Mouse (Mus musculus) left cerebral cortex, postnatal 10 days (tissue): ENCODE measurements around the gene Draxin. TPM values are rescaled to one million over a fixed set of nuclear protein-coding genes. Genes with fewer than 3 reads are reported as not detected.

ENCODE experiments used
- DNase-seq, 2 experiments: peaks; one replicate each; pipeline ENCODE4 v3.0.0; 2021 to 2022; ENCODE audit warnings: low spot score in 2 of 2, mixed read lengths in 1 of 2; ENCODE audit errors: extremely low spot score in 1 of 2
- intact Hi-C: fragments of 180-260 bp; cut with DNase I; formaldehyde crosslinking; loops from one replicate; pipeline ENCODE4 v1.15.1; 2025
- total RNA-seq, 2 experiments: library from RNA; stranded (reverse); gene quantifications; 2 replicates each; pipeline ENCODE4 v1.2.3; 2021

Gene Draxin
- total RNA-seq, 2 experiments from 2014 or later = 2.7 to 3.1 TPM

DNA sequence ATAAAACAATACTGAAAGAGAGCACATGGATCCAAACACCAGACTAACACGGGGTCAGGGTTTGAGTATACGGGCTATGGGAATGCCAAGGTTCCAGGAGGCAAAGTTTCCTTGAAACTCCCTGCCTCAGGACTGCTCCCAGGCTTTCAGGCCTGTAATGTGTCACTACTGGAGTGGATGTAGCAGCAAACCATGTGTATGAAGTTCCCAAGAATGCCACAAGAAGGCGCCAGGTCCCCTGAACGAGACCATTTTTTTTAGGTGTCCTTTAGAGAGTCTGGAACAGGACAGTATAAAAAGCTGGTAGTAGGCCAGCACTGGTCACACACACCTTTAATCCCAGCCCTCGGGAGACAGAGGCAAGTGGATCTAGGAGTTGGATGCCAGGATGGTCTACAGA lies 36.3 kb downstream of the Draxin start:
- intact Hi-C loops = no loop called here
- DNase-seq = no peak

GRCm38 (mm10) chr4:148092551-148093271 lies 37.8 kb downstream of the Draxin start:
- intact Hi-C loops = no loop called here
- no peak for DNase-seq

DNA sequence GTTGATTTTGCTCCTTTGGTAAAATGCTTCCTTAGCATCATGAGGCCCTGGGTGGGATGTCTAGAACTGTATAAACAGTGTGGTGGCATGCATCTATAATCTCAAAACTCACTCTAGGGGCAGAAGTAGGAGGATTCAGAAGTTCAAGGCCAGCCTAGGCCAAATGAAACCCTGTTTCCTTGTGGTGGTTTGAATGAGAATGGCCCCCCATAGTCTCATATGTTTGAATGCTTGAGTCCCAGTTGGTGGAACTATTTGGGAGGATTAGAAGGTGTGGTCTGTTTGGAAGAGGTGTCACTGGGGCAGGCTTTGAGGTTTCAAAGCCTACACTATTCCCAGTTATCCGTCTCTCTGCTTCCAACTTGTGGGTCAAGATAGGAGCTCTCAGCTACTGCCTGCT lies 39.3 kb downstream of the Draxin start:
- no peak for DNase-seq
- intact Hi-C loops = no loop called here

DNA sequence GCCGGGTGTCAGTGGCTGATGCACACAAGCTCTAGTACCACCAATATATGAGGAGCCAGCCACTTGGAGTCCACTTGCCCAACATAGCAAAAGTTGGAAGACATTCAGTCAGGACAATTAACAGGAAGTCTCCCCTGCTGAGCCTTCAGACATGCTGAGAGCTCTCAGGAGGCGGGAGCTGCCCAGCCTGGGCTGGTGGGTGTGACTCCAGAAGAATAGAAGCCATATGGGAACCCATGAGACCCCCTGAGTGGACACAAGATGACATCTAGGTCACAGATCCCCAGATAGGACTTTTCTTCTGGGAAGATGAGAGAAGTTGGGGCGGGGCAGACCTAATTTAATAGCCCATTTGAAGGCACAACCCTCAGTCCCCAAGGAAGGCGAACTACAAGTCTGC lies 41.3 kb downstream of the Draxin start:
- no peak for DNase-seq
- intact Hi-C loops = no loop called here

DNA sequence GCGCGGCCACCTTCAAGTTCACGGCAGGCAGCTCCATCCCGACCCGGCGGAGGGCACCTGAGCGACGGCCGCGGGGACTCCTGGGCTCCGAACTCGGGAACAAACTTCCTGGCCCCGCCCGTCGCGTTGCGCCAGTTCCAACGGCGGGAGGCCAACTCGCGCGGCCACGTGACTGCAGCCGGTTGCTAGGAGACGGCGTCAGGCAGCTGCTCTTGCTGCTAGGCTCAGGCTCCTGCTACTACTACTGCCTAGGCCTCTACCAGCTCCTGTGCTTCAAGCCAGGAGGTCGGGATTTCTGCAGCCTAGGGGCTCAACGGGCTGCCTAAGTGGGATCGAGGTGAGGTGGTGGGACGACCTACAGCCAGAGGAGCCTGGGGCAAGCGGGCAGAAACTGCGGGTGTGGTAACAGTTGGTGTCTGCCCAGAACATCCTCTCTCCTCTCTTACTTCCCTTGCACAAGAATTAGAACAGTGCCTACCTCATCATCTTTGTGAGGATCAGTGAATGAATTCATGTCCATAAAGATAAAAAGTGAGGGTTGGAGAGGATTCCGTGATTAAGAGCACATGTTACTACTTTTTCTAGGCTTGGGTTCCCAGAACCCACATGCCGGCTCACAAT lies 42.5 kb downstream of the Draxin start, which contains the start of gene Agtrap:
TSS of gene Agtrap (minus strand) at position 125 of the 621 bp plus-strand sequence.
- peak; percentile 92 to 97 for DNase-seq
- intact Hi-C loops = no loop called here

DNA sequence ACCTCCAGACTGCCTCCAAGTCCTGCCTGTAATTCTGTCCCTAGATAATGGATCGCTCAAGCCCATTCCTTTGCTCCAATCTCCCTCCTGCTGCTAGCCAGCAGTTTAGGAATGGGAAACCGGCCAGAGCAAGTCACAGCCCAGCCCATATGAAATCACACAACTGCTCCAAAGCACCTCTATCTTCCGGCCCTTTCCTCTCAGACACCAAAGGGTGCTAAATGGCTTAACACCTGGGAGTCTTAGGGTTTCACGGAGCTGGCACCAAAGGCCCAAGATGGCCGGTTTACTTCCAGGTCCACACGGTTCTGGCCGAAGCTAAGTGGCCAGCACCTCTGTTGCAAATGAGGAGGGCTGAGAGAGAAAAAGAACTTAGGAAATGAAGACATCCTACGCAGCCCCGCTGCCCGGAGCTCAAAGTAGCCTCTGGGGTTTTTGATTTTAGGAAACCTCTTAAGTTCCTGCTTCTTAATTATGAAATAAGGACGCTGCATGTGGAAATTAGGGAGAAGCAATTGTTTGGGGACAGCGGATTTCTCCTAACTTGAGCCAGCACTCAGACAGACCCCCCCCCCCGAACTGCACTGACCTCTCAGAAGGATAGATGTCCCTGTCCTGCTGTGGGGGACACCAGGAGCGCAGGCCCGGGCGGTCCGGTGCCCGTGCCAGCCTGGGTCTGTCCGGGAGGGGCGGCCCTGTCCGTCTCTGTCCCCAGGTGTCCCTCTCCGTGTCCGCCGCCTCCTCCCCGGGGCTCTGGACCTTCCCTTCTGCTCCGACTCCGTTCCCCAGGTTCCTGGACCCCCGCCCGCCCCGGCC lies 43.2 kb downstream of the Draxin start:
- DNase-seq = no peak
- intact Hi-C loops = no loop called here

DNA sequence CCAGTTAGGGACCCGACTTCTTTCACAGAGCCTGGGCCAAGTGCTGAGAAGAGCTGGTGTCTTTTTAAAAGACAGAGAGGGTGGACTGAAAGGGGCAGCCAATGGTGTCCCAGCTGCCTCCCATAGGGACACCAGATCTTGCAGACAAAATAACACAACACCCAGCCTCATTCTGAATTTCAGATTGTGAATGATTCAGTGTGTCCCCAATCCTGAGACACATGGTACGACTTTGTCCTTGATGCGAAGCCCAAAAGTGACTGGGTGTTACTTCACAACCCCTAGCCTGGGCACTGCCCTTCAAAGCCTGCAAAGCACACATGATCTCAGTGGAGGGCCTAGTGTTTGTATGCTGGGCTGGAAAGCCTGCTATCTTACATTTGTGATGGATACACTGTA lies 44.6 kb downstream of the Draxin start:
- no peak for DNase-seq
- intact Hi-C loops = no loop called here

DNA sequence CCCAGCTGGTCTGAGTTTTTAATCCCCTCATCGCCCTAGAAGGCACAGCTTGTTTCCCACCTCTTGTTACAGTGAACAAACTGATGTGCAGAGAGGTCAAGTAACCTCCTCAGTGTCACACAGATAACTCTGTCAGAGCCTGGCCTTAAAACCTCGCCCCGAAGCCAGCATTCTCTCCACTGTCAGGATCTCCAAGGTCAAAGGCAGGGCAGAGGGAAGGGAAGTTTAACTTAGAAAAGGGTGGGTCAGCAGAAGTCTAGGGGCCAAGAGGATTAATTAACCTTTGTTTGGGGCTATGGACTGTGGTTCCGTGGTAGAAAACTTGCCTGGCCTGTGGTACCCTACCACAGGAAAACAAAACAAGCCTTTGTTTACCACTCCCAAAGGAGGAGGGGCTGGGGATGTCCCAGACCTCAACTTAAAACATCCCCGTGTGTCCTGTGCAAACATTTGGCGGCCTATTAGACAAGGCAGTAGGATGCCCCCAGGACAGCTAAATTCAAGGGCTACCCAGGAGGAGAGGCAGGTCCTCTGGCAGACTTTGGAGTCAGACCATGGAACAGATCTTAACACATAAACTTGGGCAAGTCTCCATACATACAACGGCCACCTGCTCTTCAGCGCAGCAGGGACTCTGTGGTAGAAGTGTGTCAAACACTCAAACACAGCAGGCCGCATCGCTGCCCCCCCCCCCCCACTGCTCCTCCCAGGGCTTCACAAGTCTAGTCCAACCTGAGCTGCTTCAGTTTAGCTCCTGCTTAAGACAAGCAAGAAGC lies 45.2 kb downstream of the Draxin start:
- DNase-seq = no peak
- intact Hi-C loops = no loop called here

DNA sequence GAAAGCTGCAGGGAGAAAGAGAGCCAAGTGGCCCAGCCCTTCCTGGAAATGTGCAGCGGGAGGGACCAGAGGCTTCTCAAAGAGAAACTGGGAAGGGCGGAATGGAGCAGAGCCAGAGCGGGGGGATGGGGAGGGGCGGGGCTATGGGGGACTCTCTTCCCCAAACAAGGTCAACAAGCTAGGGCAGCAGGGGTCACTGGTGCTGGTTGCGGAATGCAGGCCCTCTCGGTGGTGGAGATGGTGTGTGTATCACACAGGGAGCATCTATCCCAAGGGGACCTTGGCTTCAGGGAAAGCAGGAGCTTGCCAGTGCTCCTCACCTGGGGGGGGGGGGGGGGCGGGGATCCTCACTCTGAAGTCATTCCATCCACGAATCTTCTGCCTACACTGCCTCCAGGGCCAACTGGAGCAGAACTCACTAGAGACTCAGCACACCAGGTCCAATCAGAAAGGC lies 46.2 kb downstream of the Draxin start:
- DNase-seq = peak in 1 of 2 experiments; percentile 69
- intact Hi-C loops = no loop called here

DNA sequence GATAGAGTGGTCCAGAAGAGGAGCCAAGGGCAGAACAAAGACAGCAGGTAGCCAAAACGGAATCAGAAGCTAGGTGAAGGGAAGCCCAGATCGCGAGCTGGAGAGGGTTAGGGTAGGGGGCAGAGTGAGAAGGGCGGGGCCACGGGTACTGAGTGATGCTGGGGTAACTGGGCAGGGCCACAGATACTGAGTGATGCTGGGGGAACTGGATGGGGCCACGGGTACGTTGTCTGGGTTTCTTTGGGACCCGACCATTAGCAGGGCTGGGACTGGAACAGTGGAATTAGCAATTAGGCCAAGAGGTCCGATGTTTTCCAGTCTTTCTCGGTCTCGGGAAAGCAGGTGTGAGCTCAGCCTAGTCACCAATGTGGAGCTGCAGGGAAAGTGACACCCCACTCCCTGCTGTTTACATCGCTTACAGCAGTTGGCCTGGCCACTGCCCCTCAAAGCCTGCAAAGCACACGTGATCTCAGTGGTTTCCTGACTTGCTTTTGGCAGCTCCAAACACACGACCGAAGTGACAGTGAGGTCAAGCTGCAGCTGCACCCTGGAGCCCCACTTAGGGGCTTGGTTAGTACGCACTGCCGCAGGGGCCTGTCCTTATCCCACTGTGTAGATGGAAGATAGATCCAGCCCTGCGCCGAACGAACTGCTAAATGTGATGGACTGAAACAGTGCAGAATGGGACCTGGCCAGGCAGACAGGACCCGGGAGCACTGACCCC lies 47.2 kb downstream of the Draxin start:
- DNase-seq = peak in 1 of 2 experiments; percentile 66
- intact Hi-C loops = no loop called here

GRCm38 (mm10) chr4:148082257-148083044 lies 48.0 kb downstream of the Draxin start:
- DNase-seq = peak in 1 of 2 experiments; percentile 74

DNA sequence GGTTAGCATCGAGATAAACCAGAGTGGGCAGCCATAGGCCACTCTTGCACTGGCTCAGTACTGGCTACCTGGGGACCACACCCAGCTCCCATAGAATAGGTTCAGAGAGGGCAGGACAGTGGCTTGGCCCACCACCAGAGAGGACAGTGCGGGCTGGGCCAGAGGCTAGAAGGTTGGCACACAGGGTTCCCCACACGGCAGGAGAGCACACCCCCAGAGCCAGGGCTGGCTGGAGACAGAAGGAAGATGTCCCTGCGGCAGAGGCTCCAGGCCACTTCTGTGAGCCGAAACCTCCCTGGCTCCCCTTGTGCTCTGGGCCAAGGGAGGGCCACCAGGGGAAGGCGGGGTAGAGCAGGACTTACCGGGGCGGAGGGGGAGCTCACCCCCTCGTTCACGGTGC lies 49.3 kb downstream of the Draxin start:
- intact Hi-C loops = no loop called here
- no peak for DNase-seq

More at GRCm38 (mm10) chr4:148082257-148083044, 48.0 kb downstream of the Draxin start:
- intact Hi-C loops = no loop called here

GRCm38 (mm10) chr4:148080597-148080973 lies 49.9 kb downstream of the Draxin start:
- DNase-seq = no peak
- intact Hi-C loops = no loop called here

GRCm38 (mm10) chr4:148079944-148080596 lies 50.4 kb downstream of the Draxin start:
- intact Hi-C loops = no loop called here
- DNase-seq = no peak

GRCm38 (mm10) chr4:148079212-148079611 lies 51.3 kb downstream of the Draxin start:
- no peak for DNase-seq
- intact Hi-C loops = no loop called here

DNA sequence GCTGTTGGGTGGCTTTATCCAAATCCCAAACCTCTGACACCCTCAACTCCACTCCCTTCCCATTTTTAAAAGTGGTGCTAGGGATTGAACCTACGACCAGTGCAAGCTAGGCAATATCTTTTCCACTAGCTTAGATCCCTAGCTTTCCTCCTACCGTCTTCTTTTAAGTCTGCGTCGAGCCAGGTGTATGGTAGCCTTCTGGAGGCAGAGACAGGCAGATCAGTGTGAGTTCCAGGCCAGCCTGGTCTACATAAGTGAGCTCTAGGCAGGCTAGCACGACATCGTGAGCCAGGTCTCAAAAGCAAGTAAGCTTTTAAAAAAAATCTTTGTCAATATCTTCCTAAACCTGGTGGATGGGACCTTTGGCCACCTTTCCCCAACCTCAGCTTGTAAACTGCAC lies 54.6 kb downstream of the Draxin start:
- intact Hi-C loops = no loop called here
- no peak for DNase-seq

DNA sequence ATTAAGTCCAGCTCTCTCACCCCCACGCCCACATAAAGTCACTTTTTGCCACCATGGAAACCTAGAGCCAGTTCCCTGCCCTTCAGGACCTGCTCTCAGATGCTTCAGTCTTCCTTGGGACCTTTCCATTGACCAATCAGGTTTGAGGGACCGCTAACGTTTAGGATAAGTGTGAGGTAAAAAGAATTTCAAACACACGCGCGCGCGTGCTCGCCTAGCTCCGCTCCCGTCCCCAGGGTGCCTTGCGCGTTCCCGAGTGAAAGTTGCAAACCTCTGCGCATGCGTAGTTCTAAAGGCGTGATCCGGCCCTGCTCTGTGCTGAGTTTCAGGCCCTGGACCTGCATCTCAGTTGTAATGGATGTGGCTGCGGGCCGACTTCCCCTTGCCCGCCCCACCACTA lies 55.2 kb downstream of the Draxin start:
- intact Hi-C loops = no loop called here

More for the DNA sequence above, 55.2 kb downstream of the Draxin start:
- DNase-seq = peak; percentile 59 to 82
